Mouse (Mus musculus) effector memory CD4-positive, alpha-beta T cell, adult 5 months (primary cell): Measurements from ENCODE around the gene Cog6. TPM values are rescaled to one million over a fixed set of nuclear protein-coding genes. Genes with fewer than 3 reads are reported as not detected.

ENCODE experiments used
- polyA plus RNA-seq: library from polyadenylated mRNA; unstranded; fragments of 100-300 nt; shearing (Covaris generic); gene quantifications from one replicate; pipeline ENCODE4 v1.2.1, GENCODE M21; 2017

Gene Cog6
- 28.1 TPM for polyA plus RNA-seq

DNA sequence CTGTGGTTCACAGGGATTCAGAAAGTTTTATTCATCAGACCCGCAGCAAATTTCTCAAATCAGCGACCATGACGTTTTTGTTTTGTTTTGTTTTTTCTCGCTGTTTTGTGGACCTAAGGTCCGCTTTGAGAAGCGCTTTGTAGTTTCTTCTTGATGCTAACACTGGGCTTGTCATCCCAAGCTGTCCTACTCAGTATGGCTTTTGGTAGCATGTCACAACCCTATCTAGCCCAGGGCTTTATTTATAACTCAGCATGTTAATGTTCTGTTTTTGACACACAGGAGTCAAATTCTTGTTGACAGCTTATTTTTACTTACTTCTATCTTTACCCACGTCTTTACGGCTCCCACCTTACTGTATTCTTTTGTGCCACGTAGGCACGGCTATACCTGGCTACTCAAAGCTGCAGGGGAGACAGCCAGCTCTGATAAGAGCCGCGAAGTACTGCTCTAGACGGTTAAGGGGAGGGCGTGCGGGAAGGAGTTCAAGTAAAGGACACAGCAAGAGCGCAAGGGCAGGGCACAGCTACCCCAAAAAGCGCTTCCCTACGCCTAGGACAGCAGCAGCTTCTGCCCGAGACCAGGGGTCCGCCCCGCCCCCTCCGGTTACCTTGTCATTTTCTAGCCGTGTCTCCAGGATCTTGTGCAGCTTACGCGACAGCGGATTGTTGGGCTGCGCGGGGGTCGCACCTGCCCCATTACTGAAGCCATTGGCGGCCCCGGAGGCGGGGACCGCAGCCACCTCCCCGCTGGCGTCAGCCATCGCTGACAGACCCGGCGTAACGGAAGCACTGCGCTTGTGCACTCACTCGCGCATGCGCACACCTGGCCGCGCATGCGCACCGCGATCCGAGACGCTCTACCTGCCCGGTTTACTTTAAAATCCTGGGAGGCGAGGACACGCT is at the start of gene Cog6:
Gene Cog6 (minus strand): TSS at position 802 of the 905 bp plus-strand sequence.

DNA sequence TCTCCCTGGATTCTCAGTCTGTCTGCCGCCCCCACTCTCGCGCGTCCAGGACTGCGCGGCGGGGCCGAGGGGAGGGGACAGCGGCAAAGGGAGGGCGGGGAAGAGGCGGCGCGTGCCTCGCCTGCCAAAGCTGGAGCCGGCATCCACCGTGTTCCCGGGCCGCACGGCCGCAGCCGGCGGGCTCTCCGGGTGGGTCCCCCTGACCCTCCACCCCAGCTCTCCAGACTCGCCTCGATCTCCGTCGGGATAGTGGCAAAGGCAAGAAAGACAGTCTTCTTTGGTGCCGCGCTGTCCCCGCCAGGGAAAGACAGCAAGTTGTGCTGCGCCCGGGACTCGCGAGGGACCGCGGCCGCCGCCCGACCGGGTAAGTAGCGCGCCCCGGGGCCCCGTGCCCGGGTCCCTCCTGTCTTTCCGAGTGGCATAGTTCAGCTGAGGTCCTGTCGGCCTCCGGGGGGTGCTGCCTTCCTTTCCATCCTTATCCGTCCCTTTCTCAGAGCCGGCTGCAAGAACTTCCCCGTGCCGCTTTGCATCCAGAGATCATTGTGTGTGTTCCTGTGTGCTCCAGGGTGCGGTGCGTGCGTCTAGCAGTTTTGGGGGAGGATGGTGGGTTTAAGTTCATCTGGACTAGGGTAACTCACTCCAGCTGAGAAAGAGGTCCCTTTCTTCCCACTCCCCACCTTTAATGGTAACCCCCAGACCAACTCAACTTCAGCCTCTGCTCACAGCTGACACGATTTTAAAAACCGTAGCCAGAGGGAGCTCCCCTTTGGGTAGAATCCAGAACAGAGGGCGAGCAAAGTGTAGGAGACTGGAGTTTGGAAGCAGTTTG is 24.6 kb upstream of the Cog6 start, which contains the start of gene Lhfp:
Gene Lhfp (plus strand): TSS at position 118 of the 829 bp plus-strand sequence.

Other genes with a start within 250 kb of the Cog6 start
- 0.20 TPM for gene Lhfp, start 24.3 kb upstream of the Cog6 start, polyA plus RNA-seq